Mouse (Mus musculus): ENCODE data around the gene Dusp22. TPM values are rescaled to one million over a fixed set of nuclear protein-coding genes. Genes with fewer than 3 reads are reported as not detected.

Gene Dusp22
- total and polyA plus RNA-seq, 3 experiments = 14.7 to 21.2 (median 18.6) TPM

- Histone ChIP-seq H3K27me3 (ENCODE audit: control insufficient read depth, insufficient read depth, low read length) (no peaks in the 10 kb centered on the region), H3K36me3 (ENCODE audit: control insufficient read depth, insufficient read depth, low read length) (no peaks in the 10 kb centered on the region), H3K79me2 (replicated peaks; ENCODE audit: control insufficient read depth, insufficient read depth, low read length) (no peaks in the 10 kb centered on the region), H3K4me1 (ENCODE audit: control insufficient read depth, insufficient read depth, low read length) (peaks cover 5% of the 10 kb centered on the region), H3K4me3 (no peak overlapping the region), H3K9ac (ENCODE audit: low read depth, low read length) (no peak overlapping the region), H3K27ac (no peak overlapping the region)
- 88% methylated on average over 5 of the region's 5 CpGs for WGBS
- intact Hi-C loops (cut with DNase I) = no loop called here
- TF ChIP-seq CTCF (IDR thresholded peaks at IDR 0.05) (no peak), POLR2A (IDR thresholded peaks at IDR 0.05; ENCODE audit: insufficient read depth, low read depth, low read length) (no peak), EP300 (IDR thresholded peaks at IDR 0.05; ENCODE audit: insufficient read depth, low read depth, low read length) (no peak)
- no peak for DNase-seq
These were observed 42.9 kb downstream of the Dusp22 start for GRCm38 (mm10) chr13:30702695-30703094.

- H3K79me2 ChIP-seq (replicated peaks; ENCODE audit: control insufficient read depth, insufficient read depth, low read length) = no peaks in the 10 kb centered on the region
- peaks cover 5% of the 10 kb centered on the region for H3K4me1 ChIP-seq (ENCODE audit: control insufficient read depth, insufficient read depth, low read length)
- intact Hi-C loops (cut with DNase I) = no loop called here
- WGBS = 84% methylated on average over 8 of the region's 8 CpGs
- H3K9ac ChIP-seq (ENCODE audit: low read depth, low read length) = no peak overlapping the region
- DNase-seq = no peak
- no peaks in the 10 kb centered on the region for H3K36me3 ChIP-seq (ENCODE audit: control insufficient read depth, insufficient read depth, low read length)
- H3K27ac ChIP-seq = no peak overlapping the region
- H3K4me3 ChIP-seq = no peak overlapping the region
- no peaks in the 10 kb centered on the region for H3K27me3 ChIP-seq (ENCODE audit: control insufficient read depth, insufficient read depth, low read length)
- no peak for TF ChIP-seq CTCF (IDR thresholded peaks at IDR 0.05)
- no peak for TF ChIP-seq EP300 (IDR thresholded peaks at IDR 0.05; ENCODE audit: insufficient read depth, low read depth, low read length)
- TF ChIP-seq POLR2A (IDR thresholded peaks at IDR 0.05; ENCODE audit: insufficient read depth, low read depth, low read length) = no peak
These were observed 44.7 kb downstream of the Dusp22 start for GRCm38 (mm10) chr13:30704246-30705095.

GRCm38 (mm10) chr13:30711066-30711465, 51.3 kb downstream of the Dusp22 start:
- TF ChIP-seq CTCF (IDR thresholded peaks at IDR 0.05) = no peak
- TF ChIP-seq EP300 (IDR thresholded peaks at IDR 0.05; ENCODE audit: insufficient read depth, low read depth, low read length) = no peak
- intact Hi-C loops (cut with DNase I) = no loop called here

GRCm38 (mm10) chr13:30711711-30712110, 51.9 kb downstream of the Dusp22 start:
- no peak for DNase-seq
- 92% methylated on average over 3 of the region's 3 CpGs for WGBS
- TF ChIP-seq CTCF (IDR thresholded peaks at IDR 0.05) = no peak
- no peak for TF ChIP-seq POLR2A (IDR thresholded peaks at IDR 0.05; ENCODE audit: insufficient read depth, low read depth, low read length)
- no peak for TF ChIP-seq EP300 (IDR thresholded peaks at IDR 0.05; ENCODE audit: insufficient read depth, low read depth, low read length)
- no peaks in the 10 kb centered on the region for H3K79me2 ChIP-seq (replicated peaks; ENCODE audit: control insufficient read depth, insufficient read depth, low read length)
- H3K9ac ChIP-seq (ENCODE audit: low read depth, low read length) = no peak overlapping the region
- H3K36me3 ChIP-seq (ENCODE audit: control insufficient read depth, insufficient read depth, low read length) = no peaks in the 10 kb centered on the region
- intact Hi-C loops (cut with DNase I) = no loop called here
- no peak overlapping the region for H3K27ac ChIP-seq
- no peaks in the 10 kb centered on the region for H3K4me1 ChIP-seq (ENCODE audit: control insufficient read depth, insufficient read depth, low read length)
- no peaks in the 10 kb centered on the region for H3K27me3 ChIP-seq (ENCODE audit: control insufficient read depth, insufficient read depth, low read length)
- H3K4me3 ChIP-seq = no peak overlapping the region

More at GRCm38 (mm10) chr13:30711066-30711465, 51.3 kb downstream of the Dusp22 start:
- Histone ChIP-seq H3K9ac (ENCODE audit: low read depth, low read length) (no peak overlapping the region), H3K27me3 (ENCODE audit: control insufficient read depth, insufficient read depth, low read length) (no peaks in the 10 kb centered on the region), H3K4me3 (no peak overlapping the region), H3K36me3 (ENCODE audit: control insufficient read depth, insufficient read depth, low read length) (no peaks in the 10 kb centered on the region), H3K79me2 (replicated peaks; ENCODE audit: control insufficient read depth, insufficient read depth, low read length) (no peaks in the 10 kb centered on the region), H3K27ac (no peak overlapping the region), H3K4me1 (ENCODE audit: control insufficient read depth, insufficient read depth, low read length) (no peaks in the 10 kb centered on the region)
- WGBS = 85% methylated on average over 2 of the region's 2 CpGs
- DNase-seq = no peak

GRCm38 (mm10) chr13:30712280-30712679, 52.5 kb downstream of the Dusp22 start:
- Histone ChIP-seq H3K27ac (no peak overlapping the region), H3K79me2 (replicated peaks; ENCODE audit: control insufficient read depth, insufficient read depth, low read length) (no peaks in the 10 kb centered on the region), H3K4me1 (ENCODE audit: control insufficient read depth, insufficient read depth, low read length) (no peaks in the 10 kb centered on the region), H3K27me3 (ENCODE audit: control insufficient read depth, insufficient read depth, low read length) (no peaks in the 10 kb centered on the region), H3K9ac (ENCODE audit: low read depth, low read length) (no peak overlapping the region), H3K4me3 (no peak overlapping the region), H3K36me3 (ENCODE audit: control insufficient read depth, insufficient read depth, low read length) (no peaks in the 10 kb centered on the region)
- WGBS = 86% methylated on average over 6 of the region's 6 CpGs
- no peak for DNase-seq
- intact Hi-C loops (cut with DNase I) = no loop called here
- TF ChIP-seq CTCF (IDR thresholded peaks at IDR 0.05) = no peak
- TF ChIP-seq EP300 (IDR thresholded peaks at IDR 0.05; ENCODE audit: insufficient read depth, low read depth, low read length) = no peak
- no peak for TF ChIP-seq POLR2A (IDR thresholded peaks at IDR 0.05; ENCODE audit: insufficient read depth, low read depth, low read length)

- TF ChIP-seq POLR2A (IDR thresholded peaks at IDR 0.05; ENCODE audit: insufficient read depth, low read depth, low read length) (no peak), EP300 (IDR thresholded peaks at IDR 0.05; ENCODE audit: insufficient read depth, low read depth, low read length) (no peak), CTCF (IDR thresholded peaks at IDR 0.05) (no peak)
- H3K27me3 ChIP-seq (ENCODE audit: control insufficient read depth, insufficient read depth, low read length) = no peaks in the 10 kb centered on the region
- no peaks in the 10 kb centered on the region for H3K79me2 ChIP-seq (replicated peaks; ENCODE audit: control insufficient read depth, insufficient read depth, low read length)
- H3K27ac ChIP-seq = no peak overlapping the region
- intact Hi-C loops (cut with DNase I) = no loop called here
- H3K4me1 ChIP-seq (ENCODE audit: control insufficient read depth, insufficient read depth, low read length) = no peaks in the 10 kb centered on the region
- H3K9ac ChIP-seq (ENCODE audit: low read depth, low read length) = no peak overlapping the region
- no peaks in the 10 kb centered on the region for H3K36me3 ChIP-seq (ENCODE audit: control insufficient read depth, insufficient read depth, low read length)
- no peak overlapping the region for H3K4me3 ChIP-seq
- WGBS = 56% methylated on average over 3 of the region's 3 CpGs
- no peak for DNase-seq
These were observed 53.8 kb downstream of the Dusp22 start for GRCm38 (mm10) chr13:30713621-30714020.
